Mouse (Mus musculus) embryo, embryonic 11 days (tissue): ENCODE results near the gene Cib3.

Source experiments
- DNase-seq: peaks from one replicate; pipeline ENCODE4 v3.0.0-alpha.2; 2015

The Cib3 gene

DNA sequence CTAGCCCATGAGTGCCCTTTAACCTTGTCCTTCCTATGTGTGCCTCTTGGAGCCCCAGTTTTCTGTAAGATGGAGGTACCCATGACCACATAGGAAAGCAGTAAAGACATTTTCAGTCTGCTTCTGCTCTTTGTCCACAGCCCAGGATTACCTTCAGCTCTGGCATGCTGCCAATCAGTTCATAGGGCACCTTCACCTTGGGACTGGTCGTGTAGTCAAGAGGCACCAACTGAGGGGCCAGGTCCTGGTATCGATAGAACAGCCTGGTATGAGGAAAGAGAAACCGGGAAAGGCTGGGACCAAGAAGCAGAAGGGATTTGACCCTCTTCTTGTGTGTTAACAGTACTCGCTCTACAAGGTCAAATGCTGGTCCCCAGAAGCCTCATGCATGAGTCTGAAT is 2.4 kb downstream of the Cib3 start:
- DNase-seq = no peak

DNA sequence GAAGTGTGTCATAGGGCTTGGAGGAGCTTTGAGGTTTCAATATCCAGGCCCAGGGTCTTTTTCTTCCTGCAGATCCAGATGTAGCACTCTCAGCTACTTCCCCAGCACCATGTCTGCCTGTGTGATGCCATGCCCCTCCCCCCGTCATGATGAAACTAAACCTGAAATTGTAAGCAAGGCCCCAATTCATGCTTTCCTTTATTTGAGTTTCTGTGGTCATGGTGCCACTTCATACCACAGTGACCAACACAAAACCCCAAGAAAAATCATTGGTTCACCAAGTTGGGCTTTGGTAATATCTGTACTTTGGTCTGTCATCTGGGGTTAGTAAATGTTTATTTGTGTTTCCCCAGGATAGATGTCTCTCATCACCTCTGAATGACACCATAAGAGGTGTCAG is 4.1 kb downstream of the Cib3 start:
- DNase-seq = no peak

DNA sequence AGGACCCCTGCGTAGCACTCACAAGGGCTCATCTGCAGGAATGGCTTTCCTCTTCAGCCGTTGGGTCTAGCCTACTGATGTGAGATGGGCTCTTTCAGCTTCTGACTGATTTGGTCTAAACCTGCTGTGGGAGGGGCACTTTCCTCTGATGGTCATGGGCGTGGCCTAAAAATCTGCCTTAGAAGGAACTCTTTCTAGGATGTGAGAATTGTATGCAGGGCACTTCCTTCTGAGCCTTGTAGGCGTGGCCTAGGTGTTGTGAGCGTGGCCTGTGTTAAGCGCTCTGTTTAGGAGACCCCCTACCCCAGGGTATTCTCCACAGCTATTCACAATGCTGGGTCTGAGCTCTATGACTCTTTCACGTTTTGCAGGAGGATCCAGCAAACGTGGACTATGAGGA is 14.6 kb downstream of the Cib3 start:
- no peak for DNase-seq

DNA sequence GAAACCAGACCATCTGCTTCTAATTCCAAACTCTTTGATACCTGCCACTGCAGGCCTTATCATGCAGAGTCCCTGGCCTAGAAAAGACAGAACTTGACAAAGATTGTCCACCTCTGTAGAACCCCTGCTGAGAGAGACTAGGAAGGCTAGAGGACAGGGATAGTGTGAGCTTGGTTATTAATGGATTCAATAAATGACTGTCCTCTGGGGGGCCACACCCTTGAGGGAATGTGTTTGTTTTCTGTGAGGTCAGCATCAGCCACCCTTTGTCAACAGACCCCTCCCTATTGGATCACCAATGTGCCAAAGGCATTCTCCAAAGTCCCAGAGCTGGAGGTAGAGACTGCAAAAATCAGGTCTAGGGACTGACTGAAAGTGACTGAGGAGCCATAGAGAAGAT is 20.6 kb downstream of the Cib3 start:
- no peak for DNase-seq

DNA sequence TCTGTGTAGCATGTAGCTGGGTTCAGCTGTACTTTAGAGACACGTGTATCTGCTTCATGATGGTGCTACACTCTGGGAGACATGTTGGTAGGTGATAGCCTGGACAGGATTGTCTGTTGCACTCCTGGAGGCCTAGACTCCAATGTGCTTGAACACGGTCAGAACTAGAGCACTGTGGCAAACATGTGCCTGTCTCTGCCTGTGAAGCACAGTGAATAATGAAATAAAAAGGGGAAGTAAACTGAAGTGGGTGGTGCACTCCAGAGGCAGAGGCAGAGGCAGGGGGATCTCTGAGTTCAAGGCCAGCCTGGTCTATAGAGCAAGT is 22.5 kb downstream of the Cib3 start:
- DNase-seq = no peak

DNA sequence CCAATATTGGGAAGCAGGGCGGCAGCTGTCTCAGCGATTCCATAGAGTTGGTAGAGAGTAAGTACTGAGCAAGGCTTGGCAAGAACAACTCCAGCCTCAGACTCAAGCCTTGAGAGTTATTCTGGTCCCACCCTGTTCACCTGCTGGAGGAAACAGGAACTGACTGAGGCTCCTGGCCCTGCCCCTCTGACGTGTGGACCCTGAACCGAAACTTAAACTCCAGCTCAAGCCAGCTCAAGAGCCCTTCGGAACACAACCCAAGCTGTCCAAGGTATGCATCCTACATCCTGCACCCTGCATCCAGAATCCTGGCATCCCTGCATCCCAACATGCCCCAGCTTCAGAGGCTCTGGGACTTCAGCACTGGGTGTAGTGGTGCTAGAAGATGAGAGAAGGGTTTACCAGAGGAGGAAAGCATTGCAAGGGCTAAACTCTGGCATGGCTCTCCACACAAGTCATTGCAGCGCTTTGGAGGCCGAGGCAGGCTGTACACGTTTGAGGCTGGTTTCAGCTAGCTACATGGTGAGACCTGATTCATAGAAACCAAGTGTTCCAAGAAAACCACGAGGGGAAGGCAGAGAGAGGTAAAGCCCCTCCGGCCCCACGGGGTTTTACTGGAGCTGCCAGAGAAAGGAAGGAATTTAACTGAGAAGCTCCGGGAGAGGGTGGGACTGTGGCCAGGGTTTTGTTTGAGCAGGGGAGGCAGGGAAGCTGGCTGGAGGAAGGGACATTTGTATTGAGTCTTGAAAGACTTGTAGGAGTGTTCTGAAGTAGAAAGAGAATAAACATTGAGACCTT is 23.0 kb downstream of the Cib3 start, which contains the start of gene Hsh2d:
TSS of gene Hsh2d (plus strand) at position 222 of the 798 bp plus-strand sequence.
- DNase-seq = no peak

DNA sequence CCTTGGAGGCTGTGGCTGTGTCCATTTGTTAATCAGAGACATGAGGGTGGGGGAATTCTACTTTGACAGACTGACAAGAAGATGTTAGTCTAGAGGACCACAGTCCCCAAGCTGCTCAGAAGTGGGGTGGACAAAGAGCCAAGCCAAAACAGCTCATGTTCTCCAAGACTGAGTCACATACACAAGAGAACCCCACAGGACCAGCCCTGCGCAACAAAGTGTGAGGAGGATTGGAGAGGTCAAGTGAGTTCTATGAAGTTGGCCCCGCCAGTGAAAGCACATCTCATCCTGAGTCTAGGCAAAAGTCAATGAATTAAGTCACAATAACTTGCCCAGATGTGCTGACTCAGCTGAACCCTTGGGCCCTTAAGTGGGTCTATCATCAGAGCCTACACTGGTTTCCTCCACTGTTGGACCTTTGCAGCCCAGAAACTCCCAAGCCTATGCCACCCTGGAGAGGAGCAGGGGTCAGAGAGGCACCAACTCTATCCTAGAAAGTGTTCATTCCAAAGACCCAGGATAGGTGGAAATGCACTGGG is 24.8 kb downstream of the Cib3 start:
- no peak for DNase-seq

DNA sequence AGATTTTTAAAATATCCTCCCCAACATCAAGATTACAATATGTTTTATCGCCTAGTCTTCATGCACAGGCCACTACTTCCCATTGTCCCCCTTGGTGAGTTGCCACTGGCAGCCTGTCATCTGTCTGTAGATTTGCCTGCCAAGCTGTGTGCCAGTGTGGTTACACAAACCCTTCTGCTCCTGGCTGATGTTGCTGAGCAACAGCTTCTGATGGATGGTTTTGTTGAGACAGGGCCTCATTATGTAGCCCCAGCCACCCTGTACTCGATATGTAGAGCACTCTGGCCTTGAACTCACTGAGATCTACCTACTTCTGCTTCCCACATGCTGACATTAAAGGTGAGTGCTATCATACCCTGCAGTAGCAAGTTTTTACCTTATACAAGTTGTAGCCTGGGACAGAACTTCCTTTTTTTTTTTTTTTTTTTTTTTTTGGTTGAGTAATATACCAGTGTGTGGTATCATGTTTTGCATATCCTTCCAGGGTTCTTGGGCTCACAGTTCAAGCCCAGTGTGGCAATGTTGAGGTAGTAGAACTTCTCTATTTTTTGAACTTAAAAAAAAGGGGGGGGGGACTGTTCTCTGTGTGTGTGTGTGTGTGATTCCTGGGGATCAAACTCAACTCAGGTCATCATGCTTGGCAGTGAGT is 29.0 kb downstream of the Cib3 start:
- no peak for DNase-seq

DNA sequence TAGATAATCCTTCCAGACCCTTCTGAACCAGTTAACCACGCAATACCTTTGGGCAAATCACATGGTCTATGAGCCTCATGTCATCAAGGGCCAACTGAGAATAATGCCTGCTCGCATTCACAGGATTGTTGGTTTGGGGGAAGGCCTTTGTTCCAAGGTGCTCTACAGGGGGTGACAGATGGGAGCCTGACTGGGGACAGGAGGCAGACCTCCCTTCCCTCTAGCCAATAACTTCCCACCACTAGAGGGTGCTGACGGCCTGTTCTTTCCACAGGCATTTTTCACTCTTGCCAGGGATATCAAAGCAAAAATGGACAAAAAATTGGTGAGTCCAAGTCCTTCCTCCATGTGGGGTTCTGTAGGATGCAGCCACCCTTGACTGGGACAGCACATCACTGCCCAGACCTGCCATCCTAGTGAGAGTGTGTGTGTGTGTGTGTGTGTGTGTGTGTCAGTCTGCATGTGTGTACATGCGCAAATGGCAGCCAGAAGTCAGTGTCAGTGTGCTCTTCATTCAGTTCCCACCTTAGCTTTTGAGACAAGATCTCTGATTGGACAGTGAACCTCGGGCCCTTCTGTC is 35.2 kb downstream of the Cib3 start:
- DNase-seq = peak; percentile 78

DNA sequence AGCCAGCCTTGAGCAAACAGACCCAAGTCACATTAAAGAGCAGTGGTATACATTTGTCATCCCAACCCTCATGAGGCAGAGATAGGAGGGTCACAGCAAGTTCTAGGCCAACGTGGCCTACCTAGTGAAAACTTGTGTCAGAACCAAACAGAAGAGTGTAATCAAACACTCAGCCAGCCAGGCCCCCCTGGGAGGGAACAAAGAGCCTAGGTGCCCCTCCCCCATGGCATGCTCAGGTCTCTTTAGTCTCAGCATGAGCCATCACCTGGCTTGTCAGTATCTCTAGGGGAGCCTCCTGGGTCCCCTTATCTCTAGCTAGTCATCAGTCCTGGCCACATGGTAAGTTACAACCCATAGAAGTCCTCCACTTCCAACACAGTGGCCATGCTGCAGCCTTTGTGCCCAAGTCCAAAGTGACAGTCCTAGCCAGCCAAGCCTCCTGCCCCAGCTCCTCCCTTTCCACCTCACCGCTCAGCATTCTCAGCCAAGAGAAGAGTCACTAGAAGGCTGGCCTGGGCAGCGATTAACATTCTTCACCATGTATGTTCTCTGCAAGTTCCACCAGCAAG is 42.9 kb downstream of the Cib3 start:
- no peak for DNase-seq

DNA sequence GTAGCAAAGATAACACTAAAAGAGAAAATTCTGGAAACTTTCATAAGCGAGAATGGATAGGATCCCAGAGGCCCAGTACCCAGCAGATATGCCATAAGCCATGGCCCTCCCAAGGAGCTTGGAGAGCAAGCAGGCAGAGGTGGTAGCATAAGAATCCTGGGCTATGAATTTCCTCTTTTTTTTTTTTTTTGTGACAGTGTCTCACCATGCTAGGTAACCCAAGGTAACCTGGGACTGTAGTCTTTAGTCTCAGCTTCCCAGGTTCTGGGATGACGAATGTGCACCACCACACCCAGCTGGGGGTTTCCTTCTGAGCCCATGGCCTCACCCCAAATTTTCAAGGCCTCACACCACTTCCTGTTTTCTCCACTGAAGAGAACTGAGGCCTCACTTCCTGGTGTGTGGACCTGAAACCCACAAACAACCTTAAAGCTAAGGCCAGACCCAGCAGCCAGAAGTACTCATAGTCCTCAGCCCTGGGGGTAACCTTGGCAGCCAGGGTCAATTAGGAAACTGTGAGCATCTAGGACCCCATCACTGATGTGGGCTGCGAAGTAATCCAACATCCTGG is 43.5 kb downstream of the Cib3 start:
- DNase-seq = no peak

DNA sequence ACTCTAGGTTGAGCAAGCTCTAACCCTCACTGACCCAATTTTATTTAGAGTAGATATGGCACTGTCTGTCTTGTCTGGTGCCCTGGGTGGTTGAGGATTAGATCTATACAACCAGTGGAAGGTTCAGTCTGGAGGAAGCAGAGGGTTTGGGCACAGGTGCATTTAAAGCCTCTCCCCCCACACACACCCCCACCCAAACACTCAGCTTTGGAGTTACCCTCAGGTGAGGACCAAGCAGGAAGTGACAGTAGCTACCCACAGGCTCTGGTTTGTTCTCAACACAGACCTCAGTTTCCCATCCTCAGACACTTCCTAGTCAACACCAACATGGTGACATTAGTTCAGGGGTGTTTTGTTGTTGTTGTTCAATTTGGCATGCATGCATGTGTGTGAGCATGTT is 49.8 kb downstream of the Cib3 start:
- no peak for DNase-seq

DNA sequence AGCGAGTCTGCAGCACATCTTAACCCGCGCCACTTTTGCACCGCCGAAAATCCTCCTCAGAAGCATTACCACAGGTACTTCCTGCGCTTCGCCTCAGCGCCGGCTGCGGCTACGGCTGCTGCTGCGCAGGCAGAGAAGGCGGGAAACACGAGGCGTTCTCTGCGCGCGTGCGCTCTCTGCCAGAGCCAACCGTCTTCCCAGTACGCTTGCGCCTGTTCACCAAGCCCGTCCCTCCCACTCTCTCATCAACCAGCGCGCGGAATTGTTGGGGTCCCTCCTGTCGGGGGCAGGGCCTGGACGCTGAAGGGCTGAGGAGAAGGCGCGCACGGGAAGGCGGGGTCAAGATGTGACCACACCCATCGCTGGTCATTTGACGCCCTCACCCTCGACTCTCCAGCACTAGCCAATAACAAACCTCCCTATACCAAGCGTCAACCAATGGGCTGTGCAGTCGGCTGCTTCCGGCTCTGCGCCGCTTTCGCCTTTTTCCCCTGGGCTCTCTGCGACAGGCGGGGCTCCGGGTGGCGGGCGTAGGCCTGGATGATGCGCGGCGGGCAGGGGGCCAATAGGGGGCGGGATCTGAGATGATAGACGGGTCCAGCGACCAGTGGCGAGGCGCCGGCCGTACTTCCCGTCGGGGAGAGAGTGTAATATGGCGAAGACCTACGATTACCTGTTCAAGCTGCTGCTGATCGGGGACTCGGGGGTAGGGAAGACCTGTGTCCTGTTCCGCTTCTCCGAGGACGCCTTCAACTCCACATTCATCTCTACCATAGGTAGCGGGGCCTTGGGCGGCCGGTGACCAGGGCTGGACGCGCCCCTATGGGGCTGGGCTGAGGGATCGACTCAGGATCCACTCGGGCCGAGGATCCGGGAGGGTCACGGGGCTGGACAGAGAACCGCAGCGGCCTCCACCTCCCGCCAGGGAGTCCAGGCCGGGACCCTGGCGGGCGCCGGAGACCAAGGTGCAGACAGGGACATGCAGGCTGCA is 51.6 kb downstream of the Cib3 start, which contains the start of gene Rab8a:
TSS of gene Rab8a (plus strand) at position 494 of the 991 bp plus-strand sequence.
- DNase-seq = peak; percentile 100

DNA sequence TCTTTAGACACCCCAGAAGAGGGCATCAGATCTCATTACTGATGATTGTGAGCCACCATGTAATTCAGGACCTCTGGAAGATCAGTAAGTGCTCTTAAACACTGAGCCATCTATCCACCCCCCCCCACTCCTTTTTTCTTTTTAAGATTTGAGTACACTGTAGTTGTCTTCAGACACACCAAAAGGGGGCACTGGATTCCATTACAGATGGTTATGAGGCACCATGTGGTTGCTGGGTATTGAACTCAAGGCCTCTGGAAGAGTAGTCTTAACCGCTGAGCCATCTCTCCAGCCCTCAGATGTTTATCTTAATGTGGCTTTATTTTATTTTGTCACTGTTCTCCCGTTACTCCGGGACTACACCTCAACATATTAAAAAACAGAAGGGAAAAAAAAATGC is 52.6 kb downstream of the Cib3 start:
- no peak for DNase-seq

DNA sequence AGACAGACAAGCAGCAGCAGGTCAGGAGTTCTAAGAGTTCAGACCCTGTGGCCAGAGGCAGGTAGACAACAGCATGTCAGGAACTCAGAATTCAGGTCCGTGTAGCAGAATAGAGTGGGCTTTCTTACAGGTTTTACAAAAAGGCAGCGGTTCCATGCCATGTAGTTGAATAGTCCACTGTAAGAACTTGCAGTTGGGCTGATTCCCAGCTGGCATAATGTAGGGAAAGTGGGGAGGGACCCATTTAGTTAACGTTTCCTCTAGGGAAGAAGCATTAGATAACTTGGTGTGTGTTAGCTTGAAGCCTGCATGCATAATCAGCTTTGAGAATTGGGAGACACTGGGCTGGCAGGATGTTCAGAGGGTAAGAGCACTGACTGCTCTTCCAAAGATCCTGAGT is 53.9 kb downstream of the Cib3 start:
- DNase-seq = no peak

DNA sequence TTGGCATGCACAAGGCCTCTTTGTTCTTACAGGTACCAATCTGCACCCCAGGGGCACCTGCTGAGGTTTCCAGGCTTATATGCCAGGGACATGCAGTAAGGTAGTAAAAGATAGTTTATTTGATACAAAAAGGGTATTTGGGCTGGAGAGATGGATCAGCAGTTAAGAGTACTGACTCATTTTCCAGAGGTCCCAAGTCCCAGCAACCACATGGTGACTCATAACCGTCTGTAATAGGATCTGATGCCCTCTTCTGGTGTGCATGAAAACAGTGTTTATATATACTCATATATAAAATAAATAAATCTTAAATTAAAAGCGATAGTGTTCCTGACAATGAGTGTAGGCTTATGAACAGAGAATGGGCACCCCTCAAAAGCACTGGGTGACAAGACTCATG is 54.5 kb downstream of the Cib3 start:
- DNase-seq = no peak
